Mouse (Mus musculus): ENCODE data around the gene Gm10647. TPM values are rescaled to one million over a fixed set of nuclear protein-coding genes. Genes with fewer than 3 reads are reported as not detected.

Gene Gm10647
- total RNA-seq, 2 experiments from 2014 or later: 0.26 TPM; not detected in 1

Other genes with a start within 250 kb of the Gm10647 start
- 10 to 100 TPM; 31.2 to 38.7 TPM for gene Usp3, start 203.9 kb upstream of the Gm10647 start, total RNA-seq (2021)
- gene Car12, start 83.4 kb upstream of the Gm10647 start, total RNA-seq (2021): under 1 TPM; 0.13 to 0.23 TPM
- gene Aph1b, start 1.5 kb upstream of the Gm10647 start, total RNA-seq (2021): 1 to 10 TPM; 4.7 to 5.5 TPM
- 10 to 100 TPM in 1 of 2 experiments, 1 to 10 TPM in 1; 6.6 to 11.4 TPM for gene Aph1c, start 37.7 kb downstream of the Gm10647 start, total RNA-seq (2021)
- gene Rab8b, start 122.6 kb downstream of the Gm10647 start, total RNA-seq (2021): 10 to 100 TPM; 18.9 to 21.9 TPM
- gene Rps27l, start 149.0 kb downstream of the Gm10647 start, total RNA-seq (2021): 100 to 1,000 TPM; 270 to 313 TPM
- gene Lactb, start 178.4 kb downstream of the Gm10647 start, total RNA-seq (2021): 10 to 100 TPM; 16.9 to 20.5 TPM

Data from adrenal gland, postnatal 36 days (tissue).